Mouse (Mus musculus) kidney, adult 2 months (tissue): ENCODE measurements around the gene Gm8206. TPM values are rescaled to one million over a fixed set of nuclear protein-coding genes. Genes with fewer than 3 reads are reported as not detected.
"Not testable (repeated sequence)": the region's sequence is repeated elsewhere in the genome, so short reads cannot be mapped to it uniquely, and the experiment has no call there.

Source experiments
- DNase-seq: peaks from one replicate; pipeline ENCODE4 v3.0.0; 2021
- H3K27ac ChIP-seq: fragments of 200-500 bp; 2 replicates; pipeline ENCODE4 v1.5.1; 2012; ENCODE audit warnings: low read depth, low read length, control low read depth, inconsistent platforms; ENCODE audit not compliant: insufficient read depth
- H3K27me3 ChIP-seq: fragments of 200-500 bp; replicated peaks from 2 replicates; pipeline ENCODE4 v1.6.1; 2012; ENCODE audit warnings: mild to moderate bottlenecking, moderate library complexity, low read length, inconsistent platforms; ENCODE audit not compliant: control insufficient read depth, insufficient read depth
- H3K36me3 ChIP-seq: fragments of 200-500 bp; 2 replicates; pipeline ENCODE4 v1.6.1; 2012; ENCODE audit warnings: mild to moderate bottlenecking, moderate library complexity, low read length, inconsistent platforms; ENCODE audit not compliant: control insufficient read depth, insufficient read depth
- H3K4me1 ChIP-seq: fragments of 200-500 bp; 2 replicates; pipeline ENCODE4 v1.6.1; 2011; ENCODE audit warnings: low read length; ENCODE audit not compliant: control insufficient read depth, insufficient read depth
- H3K4me3 ChIP-seq: fragments of 200-500 bp; 2 replicates; pipeline ENCODE4 v1.5.1; 2011; ENCODE audit warnings: mild to moderate bottlenecking, low read depth, low read length, control low read depth; ENCODE audit not compliant: insufficient read depth
- WGBS: fragments of 180-500 bp; shearing (Covaris S2); methylation state at CpG from one replicate; pipeline ENCODE4 v1.1.7; 2018; 5-methylcytosine and 5-hydroxymethylcytosine counted together
- polyA plus RNA-seq: library from polyadenylated mRNA; depleted of rRNA; stranded (reverse); fragments of >200 nt; gene quantifications from 2 replicates; pipeline ENCODE4 v1.2.3, GENCODE M21; 2012; rRNA removed

Gene Gm8206
- polyA plus RNA-seq: not detected in 2 replicates

- not testable (repeated sequence) for H3K4me3 ChIP-seq, H3K36me3 ChIP-seq, H3K4me1 ChIP-seq, DNase-seq, H3K27ac ChIP-seq, H3K27me3 ChIP-seq
- 94% methylated on average over 3 of the region's 3 CpGs for WGBS
Observed at GRCm38 (mm10) chr14:6093842-6094241, at the start of gene Gm8206. Gene Gm8206, minus strand, starts transcription at chr14:6093942.

- no CpG with 5 or more reads among the region's 1 CpGs for WGBS
Observed at GRCm38 (mm10) chr14:6125707-6126106, 32.0 kb upstream of the Gm8206 start, which contains the start of gene Gm3476. Gene Gm3476, minus strand, starts transcription at chr14:6125807.

GRCm38 (mm10) chr14:6108272-6108925 lies 14.7 kb upstream of the Gm8206 start, which contains the start of gene Gm3468:
Gene Gm3468, minus strand, starts transcription at chr14:6108665.
- WGBS: 1% methylated on average over 50 of the region's 51 CpGs
- not testable (repeated sequence) for H3K27ac ChIP-seq, H3K36me3 ChIP-seq, H3K4me1 ChIP-seq, H3K27me3 ChIP-seq
- DNase-seq: peak; percentile 27
- peak within 1 kb of the TSS; percentile 39; the same call in 1 of the 2 replicates for H3K4me3 ChIP-seq

More at GRCm38 (mm10) chr14:6125707-6126106, 32.0 kb upstream of the Gm8206 start, which contains the start of gene Gm3476:
- not testable (repeated sequence) for DNase-seq, H3K4me3 ChIP-seq, H3K4me1 ChIP-seq, H3K36me3 ChIP-seq, H3K27ac ChIP-seq, H3K27me3 ChIP-seq

- not testable (repeated sequence) for H3K36me3 ChIP-seq, H3K27ac ChIP-seq, H3K4me1 ChIP-seq, H3K4me3 ChIP-seq, DNase-seq, H3K27me3 ChIP-seq
- WGBS: 6% methylated on average over 9 of the region's 9 CpGs
Observed at GRCm38 (mm10) chr14:6107500-6107899, 13.8 kb upstream of the Gm8206 start.

GRCm38 (mm10) chr14:6058167-6058566 lies 35.6 kb downstream of the Gm8206 start, which contains the start of gene Gm6337:
Gene Gm6337, minus strand, starts transcription at chr14:6058267.
- not testable (repeated sequence) for DNase-seq, H3K27ac ChIP-seq, H3K36me3 ChIP-seq, H3K27me3 ChIP-seq, H3K4me1 ChIP-seq, H3K4me3 ChIP-seq
- WGBS: 86% methylated on average over 4 of the region's 4 CpGs

GRCm38 (mm10) chr14:5987136-5987535 lies 106.6 kb downstream of the Gm8206 start:
- 79% methylated on average over 7 of the region's 7 CpGs for WGBS
- H3K36me3 ChIP-seq, H3K4me3 ChIP-seq, H3K4me1 ChIP-seq, DNase-seq, H3K27ac ChIP-seq, H3K27me3 ChIP-seq: not testable (repeated sequence)

- H3K4me1 ChIP-seq, H3K36me3 ChIP-seq, DNase-seq, H3K4me3 ChIP-seq, H3K27ac ChIP-seq, H3K27me3 ChIP-seq: not testable (repeated sequence)
- 55% methylated on average over 2 of the region's 2 CpGs for WGBS
Observed at GRCm38 (mm10) chr14:5979037-5979436, 114.7 kb downstream of the Gm8206 start, which contains the start of gene Gm3453. Gene Gm3453, minus strand, starts transcription at chr14:5979137.

Other genes with a start within 250 kb of the Gm8206 start
- gene Gm8237, start 213.6 kb downstream of the Gm8206 start, polyA plus RNA-seq: not detected in 2 replicates
- 0.04 TPM in 1 of 2 replicates, not detected in the other for gene Gm3248, start 132.2 kb downstream of the Gm8206 start, polyA plus RNA-seq
- gene Gm3453, start 114.8 kb downstream of the Gm8206 start, polyA plus RNA-seq: not detected in 2 replicates
- not detected in 2 replicates for gene Gm6337, start 35.7 kb downstream of the Gm8206 start, polyA plus RNA-seq
- 0.05 TPM in 2 replicates for gene Gm3468, start 14.7 kb upstream of the Gm8206 start, polyA plus RNA-seq
- not detected in 2 replicates for gene Gm3476, start 31.9 kb upstream of the Gm8206 start, polyA plus RNA-seq
- not detected in 2 replicates for gene Gm21560, start 125.3 kb upstream of the Gm8206 start, polyA plus RNA-seq
- gene Gm3411, start 193.3 kb upstream of the Gm8206 start, polyA plus RNA-seq: 0.16 TPM in 1 of 2 replicates, not detected in the other
- gene Gm21103, start 210.9 kb upstream of the Gm8206 start, polyA plus RNA-seq: not detected in 2 replicates
- not detected in 2 replicates for gene Gm3618, start 249.7 kb upstream of the Gm8206 start, polyA plus RNA-seq